Mouse (Mus musculus): ENCODE data around the gene Pank2.

DNA sequence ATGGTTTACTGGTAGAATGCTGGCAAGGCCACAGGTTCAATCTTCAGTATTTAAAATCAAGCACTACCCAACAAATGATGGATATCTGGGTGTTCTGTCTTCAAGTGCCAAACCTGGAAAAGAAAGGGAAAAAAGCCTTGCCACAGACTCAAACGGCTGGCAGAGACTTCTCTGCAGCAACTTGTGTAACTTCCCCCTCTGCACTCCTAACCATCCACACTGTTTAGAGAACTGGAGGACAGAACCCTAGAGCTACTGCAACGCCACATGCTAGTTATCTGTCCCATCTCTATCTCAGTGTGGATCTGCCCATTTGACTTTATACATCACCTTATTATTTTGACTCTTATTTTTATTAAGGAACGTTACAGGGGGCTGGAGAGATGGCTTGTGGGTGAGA lies 63.7 kb downstream of the Pank2 start:
- TF ChIP-seq CTCF (IDR thresholded peaks at IDR 0.05; ENCODE audit: borderline replicate concordance, control insufficient read depth, extremely low read depth, insufficient read depth, low read length, poor library complexity) = no peak
- TF ChIP-seq POLR2A (IDR thresholded peaks at IDR 0.05; ENCODE audit: control insufficient read depth, extremely low read depth, insufficient read depth, low read length, poor library complexity) = no peak

Data from thymus, adult 2 months (tissue).